Mouse (Mus musculus) heart, adult 18-20 months (tissue): ENCODE data around the gene Nudt5. TPM values are rescaled to one million over a fixed set of nuclear protein-coding genes. Genes with fewer than 3 reads are reported as not detected.

ENCODE experiments used
- DNase-seq, 2 experiments: peaks; one replicate each; pipeline ENCODE4 v3.0.0; 2021 to 2022; ENCODE audit warnings: mixed read lengths in 1 of 2
- long read RNA-seq, 2 experiments: library from polyadenylated mRNA; stranded (forward); transcript quantifications; one replicate each; pipeline ENCODE4 v2.0.0; 2021
- total RNA-seq, 2 experiments: library from RNA; stranded (reverse); gene quantifications; 2 replicates each; pipeline ENCODE4 v1.2.3; 2021

Gene Nudt5
- total RNA-seq = 10 to 100 TPM; 12.5 to 14.1 TPM
- long read RNA-seq, experiment 1, partial matches to known transcripts = 1 of 9 reads
- long read RNA-seq, experiment 1, other reads (novel, unspliced or antisense) = 8 of 9 reads
- long read RNA-seq, experiment 2, partial matches to known transcripts = 0 of 9 reads
- long read RNA-seq, experiment 2, other reads (novel, unspliced or antisense) = 9 of 9 reads

DNA sequence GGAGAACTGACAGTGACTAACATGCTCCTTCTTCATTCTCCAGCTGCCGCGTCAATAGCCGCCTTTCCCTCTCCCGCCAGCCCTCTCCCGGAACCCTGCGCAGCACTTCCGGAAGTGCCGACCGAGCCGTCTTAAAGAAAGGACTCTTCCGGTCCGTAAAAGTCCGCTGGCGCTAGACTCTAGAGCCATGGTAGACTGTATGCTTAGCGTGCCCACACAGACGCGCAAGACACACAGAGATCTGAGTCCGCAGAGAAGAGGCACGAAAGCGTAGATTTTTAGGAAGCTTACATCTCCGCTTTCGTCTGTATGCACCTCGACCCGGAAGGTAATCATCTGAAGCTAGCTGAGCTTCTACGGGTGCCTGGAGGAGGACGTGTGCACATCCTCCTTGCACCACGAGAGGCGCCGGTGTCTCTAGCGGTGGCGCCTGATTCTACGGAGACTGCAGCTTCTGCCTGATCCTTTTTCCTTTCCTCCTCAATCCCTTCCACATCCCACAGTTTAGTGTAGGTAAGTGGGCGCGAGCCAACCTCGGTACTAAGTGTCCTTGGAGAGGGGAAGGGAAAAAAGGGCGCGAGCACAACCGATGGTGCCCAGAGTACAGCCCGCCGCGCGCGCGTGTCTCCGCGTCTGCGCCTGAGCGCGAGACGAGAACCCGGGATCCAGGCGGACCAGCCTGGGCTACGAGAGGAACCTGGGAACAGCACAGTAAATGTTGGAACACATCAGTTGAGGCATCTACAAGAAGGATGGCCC, at the start of gene Nudt5, which contains the start of gene Cdc123:
Nudt5 (plus strand) TSS at position 147 of the 759 bp plus-strand sequence.
Cdc123 (minus strand) TSS at position 292 of the 759 bp plus-strand sequence.
- DNase-seq = peak; percentile 92 to 94

DNA sequence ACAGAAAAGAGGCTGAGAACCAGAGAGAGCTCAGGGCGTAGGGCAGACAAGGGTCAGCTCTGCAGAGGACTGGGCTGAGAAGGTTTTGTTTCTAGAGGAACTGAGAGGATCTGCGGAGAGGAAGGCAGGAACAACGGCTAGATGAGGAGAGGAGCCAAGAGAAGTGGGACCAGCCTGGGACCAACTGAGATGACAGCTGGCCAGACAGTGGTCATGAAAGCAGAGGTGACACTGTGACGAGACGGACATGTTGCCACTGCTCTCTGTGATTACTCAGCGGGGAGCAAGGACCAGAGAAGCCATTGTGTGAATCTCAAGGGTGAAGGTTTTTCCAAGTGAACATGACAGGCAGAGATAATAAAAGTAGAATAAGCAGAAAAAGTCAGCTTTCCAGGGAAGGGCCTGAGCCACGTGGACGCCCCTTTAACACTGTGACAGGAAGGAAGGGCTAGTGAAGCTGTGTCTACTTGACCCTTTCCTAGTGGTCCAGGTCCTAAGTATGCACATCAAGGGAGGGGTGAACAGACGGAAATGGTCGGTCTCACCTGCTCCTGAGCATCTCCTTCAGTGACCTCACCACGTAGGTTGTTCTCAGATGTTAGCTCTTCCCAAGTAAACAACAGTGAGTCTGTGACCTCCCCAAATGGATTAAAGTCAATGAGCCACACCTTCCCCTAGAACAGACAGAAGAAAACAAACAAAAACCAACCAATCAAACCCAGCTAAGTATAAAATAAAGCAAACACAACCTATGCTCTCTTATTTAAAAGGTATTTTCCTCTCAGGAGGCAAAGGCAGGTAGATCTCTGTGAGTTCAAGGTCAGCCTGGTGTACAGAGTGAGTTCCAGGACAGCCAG, 46.8 kb upstream of the Nudt5 start:
- DNase-seq = peak in 1 of 2 experiments; percentile 6

DNA sequence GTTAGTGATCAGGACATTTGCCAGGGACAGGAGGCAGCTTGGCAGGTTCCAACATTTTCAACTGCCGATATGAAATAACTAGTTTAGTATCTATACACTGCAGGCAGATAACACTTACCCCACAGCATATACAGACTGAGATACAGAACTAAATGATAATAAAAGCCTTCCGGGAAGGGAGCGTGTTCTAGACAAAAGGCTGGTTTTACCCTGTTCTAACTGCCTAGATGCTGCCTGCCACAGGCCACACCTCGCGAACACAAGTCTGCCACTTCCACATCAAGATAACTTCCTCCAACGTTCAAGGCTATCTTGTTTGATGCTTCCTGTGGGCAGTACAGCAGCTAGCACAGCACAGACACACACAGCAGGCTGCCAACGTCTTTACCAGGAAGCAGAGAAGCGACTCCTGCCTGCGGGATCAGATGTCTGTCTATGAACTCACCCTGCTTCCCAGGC, 43.6 kb upstream of the Nudt5 start:
- DNase-seq = peak in 1 of 2 experiments; percentile 45

DNA sequence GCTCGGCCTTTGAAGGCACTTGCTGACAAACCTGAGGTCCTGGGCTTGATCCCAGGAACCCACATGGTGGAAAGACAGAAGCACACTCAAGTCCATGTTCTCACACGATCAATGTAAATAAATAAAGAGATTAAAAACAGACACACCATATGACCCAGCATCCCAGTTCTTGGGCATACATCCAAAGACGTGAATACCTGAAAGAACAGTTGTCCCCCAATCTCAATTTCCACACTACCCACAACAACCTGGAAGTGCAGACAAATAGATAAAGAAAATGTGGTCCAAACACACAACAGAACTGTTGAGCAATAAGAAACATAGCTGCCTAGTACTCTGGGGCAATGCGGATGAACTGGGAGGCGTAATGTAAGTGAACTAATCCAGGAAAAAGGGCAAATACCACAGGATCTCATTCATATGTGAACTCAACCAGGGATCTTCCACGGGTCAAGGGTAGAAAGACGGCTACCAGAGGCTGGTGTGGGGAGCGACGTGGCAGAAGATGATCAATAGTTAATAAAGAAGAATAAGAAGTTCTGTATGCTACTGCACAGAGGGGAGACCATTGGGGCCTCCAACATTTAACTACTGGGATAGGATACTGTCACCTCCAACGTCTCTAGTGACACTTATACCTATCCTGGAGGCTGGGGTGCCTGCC, 42.8 kb upstream of the Nudt5 start:
- no peak for DNase-seq

DNA sequence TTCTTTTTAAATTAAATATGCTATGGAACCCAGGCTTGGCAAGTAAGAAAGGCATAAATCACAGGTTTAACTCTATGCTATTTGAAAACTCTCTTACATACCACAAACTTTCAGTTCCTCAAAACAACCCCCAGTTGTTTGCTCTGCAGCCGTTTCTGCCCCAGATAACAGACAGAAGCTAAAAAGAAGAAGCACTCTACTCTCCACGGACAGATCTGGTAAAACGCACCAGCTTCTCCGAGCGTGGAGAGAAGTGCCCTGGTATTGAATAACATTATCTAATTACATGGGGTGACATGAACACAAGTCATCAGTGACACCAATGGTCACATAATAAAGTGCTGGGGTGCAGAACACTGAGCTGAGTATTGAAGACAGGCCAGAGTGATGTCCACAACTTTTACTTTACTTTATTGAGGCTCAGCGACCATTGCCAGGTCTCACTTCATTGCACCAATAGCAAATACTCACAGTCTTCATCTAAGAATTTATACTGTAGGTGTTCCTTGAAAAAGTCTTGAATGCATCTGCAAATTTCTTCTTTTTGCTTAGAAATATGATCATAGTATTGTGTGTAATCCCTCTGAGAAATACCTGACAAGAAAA, 40.3 kb upstream of the Nudt5 start:
- DNase-seq = peak in 1 of 2 experiments; percentile 45

DNA sequence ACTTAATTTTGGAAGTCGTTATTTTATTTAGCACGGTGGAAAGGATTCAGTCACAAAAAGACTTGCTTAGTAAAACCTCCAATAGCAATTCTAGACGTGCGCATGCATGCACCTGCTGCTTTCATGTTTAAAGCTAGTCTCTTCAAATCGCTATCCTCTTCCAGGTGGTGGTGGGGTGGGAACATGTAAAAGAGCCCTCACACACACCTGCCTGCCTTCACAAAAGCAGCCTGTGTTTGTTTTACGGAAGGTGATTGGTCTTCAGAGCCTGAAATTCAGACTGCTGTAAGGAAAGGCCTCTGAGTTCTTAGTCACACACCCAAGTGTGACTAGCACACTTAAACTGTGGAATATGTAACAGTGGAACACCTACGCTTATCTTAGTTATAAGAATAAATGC, 39.6 kb upstream of the Nudt5 start:
- no peak for DNase-seq

DNA sequence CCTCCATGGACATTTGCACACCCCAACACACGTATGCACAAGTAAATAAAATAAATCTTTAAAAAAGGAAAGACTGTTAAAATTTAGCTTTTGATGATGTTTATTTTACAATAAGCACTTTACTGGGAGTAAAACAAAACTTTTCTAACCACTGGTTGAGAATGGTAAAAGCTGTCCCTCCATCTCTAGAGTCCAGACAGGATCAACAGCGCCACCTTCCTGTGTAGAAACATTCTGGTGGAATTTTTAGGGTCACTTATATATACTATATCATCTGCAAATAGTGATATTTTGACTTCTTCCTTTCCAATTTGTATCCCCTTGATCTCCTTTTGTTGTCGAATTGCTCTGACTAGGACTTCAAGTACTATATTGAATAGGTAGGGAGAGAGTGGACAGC, 38.6 kb upstream of the Nudt5 start:
- peak; percentile 14 to 33 for DNase-seq

DNA sequence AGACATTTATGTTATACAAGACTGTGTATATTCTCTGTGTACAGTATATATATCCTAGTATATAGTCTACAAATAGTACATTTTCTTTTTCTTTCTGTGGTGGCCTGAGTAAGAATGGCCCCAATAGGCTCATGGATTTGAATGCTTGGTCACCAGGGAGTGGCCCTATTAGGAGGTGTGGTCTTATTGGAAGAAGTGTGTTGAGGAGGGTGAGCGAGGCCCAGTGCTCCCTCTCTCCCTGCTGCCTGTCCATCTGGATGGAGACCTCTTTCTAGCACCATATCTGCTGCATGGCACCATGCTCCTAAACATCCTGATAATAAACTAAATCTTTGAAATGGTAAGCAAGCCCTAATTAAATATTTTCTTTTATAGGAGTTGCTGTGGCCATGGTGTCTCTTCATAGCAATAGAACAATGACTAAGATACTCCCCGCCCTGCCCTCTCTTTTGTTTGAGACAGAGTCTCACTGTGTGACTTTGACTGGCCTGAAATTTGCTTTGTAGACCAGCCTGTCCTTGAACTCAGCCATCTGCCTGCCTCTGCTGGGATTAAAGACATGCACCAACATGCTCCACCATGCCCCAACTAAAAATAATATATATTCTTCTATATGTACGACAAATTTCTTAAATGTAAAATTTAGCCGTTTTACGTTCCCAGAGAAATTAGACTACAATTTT, 34.6 kb upstream of the Nudt5 start:
- no peak for DNase-seq

DNA sequence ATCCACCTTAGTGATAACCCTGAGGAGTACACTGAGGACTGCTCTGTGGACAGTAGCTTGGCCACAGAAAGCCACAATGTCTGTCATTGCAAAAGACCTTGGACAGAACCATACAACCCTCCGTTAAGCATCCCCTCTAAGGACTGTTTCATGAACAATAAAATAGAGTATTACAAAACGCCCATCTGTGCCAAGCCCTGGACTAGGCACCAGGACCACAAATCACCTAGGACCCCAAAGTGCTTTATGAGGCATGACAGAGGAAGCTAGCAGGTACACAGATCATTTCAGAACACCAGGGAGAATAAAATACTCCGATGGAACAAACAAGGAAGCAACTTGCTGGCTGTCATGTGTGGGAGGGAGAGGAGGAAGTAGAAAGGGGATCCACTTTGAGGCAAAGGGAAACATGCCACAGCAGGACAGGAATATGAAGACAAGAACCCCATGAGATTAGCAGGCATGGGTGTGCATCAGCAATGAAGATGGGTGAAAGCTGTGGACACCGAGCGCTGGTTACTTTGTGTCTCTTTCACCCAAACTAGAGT, 33.5 kb upstream of the Nudt5 start:
- DNase-seq = peak in 1 of 2 experiments; percentile 37

DNA sequence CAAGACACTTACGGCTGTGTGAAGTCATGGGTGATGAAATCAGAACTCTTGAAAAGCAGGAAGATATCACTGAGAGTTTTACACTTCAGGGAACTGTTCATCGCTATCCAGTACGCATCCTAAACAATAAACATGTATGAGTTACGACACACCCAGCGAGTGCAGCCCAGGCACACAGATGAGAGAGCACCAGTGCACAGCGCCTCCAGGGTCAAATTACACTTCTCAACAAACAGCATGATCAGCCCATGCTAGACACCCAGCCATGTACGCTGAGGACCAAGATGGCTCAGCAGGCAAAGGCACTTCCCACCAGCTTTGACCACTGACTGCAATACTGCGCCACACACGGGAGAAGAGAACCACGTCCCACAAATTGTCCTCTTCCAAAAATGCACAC, 23.6 kb upstream of the Nudt5 start:
- DNase-seq = no peak

DNA sequence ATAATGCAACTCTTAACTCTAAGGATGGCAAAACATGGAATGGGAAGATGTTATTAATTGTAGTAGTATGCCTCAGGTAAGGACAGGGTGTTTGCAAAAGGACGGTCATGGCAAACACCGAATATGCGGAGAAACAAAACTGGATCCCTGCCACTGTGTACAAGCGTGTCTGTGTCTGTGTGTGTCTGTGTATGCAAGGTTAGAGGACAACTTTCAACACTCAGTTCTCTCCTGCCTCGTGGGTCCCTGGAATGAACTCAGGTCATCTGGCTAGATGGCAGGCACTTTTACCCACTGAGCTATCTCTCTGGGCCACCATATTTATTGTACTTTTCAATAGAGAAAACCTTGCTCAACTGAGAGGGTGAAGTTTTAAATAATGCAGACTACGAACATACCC, 22.4 kb upstream of the Nudt5 start:
- no peak for DNase-seq

DNA sequence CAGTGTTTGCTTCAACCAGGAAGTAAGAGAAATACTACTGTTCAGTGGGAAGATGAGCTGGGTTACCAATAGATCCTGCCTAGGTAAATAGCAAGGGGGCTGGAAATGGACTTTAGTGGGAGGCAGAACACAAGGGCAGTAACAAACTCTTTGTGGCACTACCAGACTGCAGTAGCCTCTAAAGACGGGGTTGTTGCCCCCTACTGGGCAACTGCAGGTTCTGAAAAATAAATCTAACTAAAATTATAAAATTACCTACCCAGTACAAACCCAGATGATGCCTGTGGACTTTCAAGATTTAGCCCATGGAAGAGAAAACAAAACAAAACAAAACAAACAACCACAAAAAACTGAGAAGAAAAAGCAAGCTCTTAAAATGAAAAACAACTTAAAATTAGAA, 20.6 kb upstream of the Nudt5 start:
- DNase-seq = no peak

DNA sequence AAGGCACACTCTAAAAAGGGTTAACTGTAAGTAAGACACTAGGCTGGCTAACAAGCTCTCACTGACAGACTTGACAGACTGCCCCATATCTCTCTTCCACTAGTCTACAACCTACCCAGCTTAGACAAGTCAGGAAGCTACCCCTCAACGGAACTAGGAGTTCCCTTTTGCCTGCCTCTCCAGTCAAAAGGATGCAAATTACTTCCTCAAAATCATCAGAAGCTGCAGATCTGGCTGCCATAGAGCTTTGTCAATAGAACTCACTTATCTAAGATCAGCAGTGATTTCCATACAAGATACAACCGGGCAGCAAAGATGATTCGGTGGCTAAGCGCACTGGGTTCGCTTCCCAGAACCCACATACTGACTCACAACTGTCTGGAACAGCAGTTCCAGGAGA, 20.1 kb upstream of the Nudt5 start:
- peak in 1 of 2 experiments; percentile 17 for DNase-seq

DNA sequence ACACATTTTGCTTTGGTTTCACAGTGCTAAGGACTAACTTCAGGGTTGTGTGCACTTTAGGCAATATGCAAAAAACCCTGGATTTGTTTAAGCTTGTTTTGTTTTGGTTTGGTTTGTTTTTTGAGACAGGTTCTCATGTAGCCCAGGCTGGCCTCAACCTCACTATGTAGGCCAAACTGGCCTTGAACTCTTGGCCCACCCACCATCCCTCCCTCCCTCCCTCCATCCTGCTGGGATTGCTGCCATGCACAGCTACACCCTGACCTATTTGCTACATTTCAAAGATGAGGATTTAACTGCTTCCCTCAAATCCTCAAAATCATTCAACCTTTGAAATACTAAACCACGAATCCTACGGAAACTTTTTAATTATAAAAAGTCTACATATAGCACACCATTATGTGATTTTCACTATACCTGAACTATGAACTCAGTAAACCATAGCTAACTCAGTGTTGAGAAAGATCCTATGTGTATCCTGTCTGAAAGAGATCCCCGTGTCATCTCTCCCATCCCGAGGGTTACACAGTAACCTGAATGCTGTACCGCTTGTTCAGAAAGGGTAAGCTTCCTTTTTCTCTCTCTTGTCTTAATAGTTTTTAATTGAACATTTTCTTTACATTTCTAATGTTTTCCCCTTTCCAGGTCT, 19.4 kb upstream of the Nudt5 start:
- DNase-seq = no peak

DNA sequence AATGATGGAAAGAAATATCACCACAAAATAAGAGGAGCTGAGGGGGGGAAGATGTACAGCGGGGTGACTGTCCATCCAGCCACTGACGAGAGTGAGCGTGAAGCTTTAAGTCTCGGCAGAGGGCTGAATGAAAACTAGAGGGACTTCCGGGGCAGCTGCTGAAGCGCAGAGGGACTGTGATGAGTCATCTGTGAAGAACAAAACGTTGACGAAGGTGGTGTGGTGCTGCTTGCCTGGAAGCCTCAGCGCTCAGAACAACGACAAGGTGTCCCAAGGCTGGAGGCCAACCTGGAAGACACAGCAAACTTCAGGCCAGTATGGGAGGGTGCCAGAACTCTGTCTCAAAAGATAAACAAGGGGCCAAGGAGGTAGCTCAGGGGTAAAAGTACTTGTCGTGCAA, 4.0 kb upstream of the Nudt5 start:
- DNase-seq = no peak

DNA sequence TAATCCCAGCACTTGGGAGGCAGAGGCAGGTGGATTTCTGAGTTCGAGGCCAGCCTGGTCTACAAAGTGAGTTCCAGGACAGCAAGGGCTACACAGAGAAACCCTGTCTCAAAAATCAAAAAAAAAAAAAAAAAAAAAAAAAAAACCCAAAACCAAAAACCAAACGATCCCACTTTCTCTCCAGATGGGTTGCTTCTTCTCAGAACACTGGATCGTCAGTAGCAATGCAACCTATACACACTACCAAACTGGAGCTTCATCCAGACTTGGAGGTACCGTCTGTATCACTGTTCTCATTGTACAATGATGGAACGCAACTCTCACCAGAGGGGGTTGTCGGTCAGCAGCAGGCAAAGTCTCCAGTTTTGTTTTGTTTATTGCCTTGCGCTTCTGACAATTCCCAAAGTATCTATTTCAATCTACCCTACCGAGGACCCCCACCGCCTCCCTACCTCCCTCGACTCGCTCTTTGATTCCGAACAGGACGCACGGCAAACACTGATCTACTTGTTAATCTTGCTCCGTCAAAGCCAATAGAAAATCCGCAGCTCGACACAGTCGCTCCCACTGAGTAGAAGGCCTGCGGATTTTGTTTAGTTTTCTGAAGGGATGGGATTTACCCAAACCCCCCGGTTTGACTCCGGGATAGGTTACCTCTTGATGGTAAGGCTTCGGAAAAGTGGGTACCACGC, 492 bp upstream of the Nudt5 start:
- DNase-seq = no peak

DNA sequence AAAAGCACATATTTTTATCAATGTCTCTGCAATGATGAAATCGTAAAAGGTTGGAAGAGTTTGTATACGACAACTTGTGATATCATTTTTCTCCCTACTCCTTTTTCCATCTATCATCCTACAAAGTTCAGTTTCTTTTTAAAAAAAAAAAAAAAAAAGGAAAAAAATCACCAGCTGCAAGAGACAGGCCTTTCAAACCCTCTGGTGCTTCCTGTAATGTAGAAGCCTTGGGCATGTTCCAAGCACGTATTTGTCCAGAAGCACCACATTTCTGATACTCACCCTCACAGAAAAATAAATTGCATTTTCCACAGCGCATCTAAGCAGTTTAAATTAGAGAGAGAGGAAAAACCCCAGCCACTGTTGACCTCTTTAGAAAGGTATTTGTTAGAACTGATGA, 1.0 kb downstream of the Nudt5 start:
- no peak for DNase-seq

DNA sequence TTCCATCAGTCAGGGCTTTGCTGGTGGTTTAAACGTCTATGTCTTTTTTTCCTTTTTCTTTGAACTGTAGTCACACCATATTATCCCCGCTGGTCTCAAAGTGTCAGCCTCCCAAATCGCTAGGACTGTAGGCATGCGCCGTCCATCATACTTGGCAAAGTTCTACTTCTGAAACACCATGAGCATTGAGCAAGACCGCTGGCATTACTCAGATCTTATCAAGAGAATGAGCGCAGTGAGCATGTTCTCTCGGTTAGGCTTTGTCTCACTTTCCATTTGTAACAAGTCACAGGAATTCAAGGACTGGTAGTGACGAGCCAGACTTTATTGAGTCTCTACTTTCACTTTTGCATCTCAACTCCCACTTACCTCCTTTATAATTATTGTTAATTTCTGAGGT, 6.3 kb downstream of the Nudt5 start:
- DNase-seq = peak in 1 of 2 experiments; percentile 6

DNA sequence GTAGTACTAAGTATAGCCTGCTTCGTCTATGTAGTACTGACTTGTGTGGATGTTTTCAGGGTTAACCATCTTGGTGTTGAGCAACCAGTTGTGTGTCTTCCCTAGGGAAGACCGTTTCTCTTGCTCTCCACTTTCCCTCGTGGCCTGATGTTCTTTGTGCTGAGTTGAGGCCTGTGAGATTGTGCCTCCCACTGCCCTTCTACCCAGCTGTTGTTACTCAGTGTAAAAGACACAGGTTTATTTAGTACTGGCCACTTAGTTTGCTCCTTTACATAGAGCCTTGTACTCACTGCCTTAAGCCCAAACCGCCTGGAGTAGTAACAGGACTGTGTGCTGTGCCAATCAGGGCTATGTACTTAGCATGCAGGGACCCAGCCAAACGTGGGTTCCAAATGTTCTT, 7.0 kb downstream of the Nudt5 start:
- DNase-seq = no peak

DNA sequence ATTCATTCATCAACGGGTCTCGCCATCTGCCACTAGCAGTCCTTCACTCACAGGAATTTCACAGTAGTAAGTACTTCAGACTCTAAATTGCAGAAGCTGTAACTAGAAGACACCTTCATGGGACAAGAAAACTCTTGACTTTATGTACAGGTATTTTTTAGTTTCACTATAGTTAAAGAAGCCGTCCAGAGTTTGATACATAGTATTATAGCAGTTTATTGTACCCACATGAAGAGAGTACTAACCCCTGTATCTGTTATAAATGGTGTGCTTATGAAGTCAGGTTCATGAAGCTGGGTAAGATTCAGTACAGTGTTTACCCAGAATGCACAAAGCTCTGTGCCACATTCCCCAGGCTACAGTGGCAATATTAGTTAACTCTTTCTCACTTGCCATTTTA, 18.0 kb downstream of the Nudt5 start, which contains the start of gene Gm13199:
Gm13199 (minus strand) TSS at position 101 of the 400 bp plus-strand sequence.
- no peak for DNase-seq
